Mouse (Mus musculus) bone marrow macrophage, adult 2 months (primary cell): ENCODE data around the gene Zmynd12.

ENCODE experiments used
- CTCF ChIP-seq: IDR thresholded peaks from 2 replicates; pipeline ENCODE4 v1.5.1; 2012; ENCODE audit warnings: low read depth, mild to moderate bottlenecking, low read length, moderate library complexity
- POLR2A ChIP-seq: IDR thresholded peaks from 2 replicates; pipeline ENCODE4 v1.6.1; 2012; ENCODE audit warnings: mild to moderate bottlenecking, low read depth, low read length, borderline replicate concordance

GRCm38 (mm10) chr4:119462457-119462856, 39.8 kb downstream of the Zmynd12 start:
- TF ChIP-seq CTCF = no peak
- no peak for TF ChIP-seq POLR2A
